Mouse (Mus musculus): Measurements from ENCODE around the gene Syn3. TPM values are rescaled to one million over a fixed set of nuclear protein-coding genes. Genes with fewer than 3 reads are reported as not detected.
A peak's percentile ranks its signal among the peaks of the same experiment; 100 is the strongest.

The Syn3 gene
- polyA plus RNA-seq, 1 experiment from 2014 or later: 8.5 TPM

- 81% methylated on average over 4 of the region's 4 CpGs for WGBS
- Histone ChIP-seq H3K9ac (ENCODE audit: low read length) (no peak overlapping the region), H3K9me3 (replicated peaks; ENCODE audit: control insufficient read depth, low read length) (no peaks in the 10 kb centered on the region), H3K4me1 (ENCODE audit: control insufficient read depth, insufficient read depth, low read length) (peaks cover 5% of the 10 kb centered on the region; the same call in 1 of the 2 replicates), H3K4me3 (ENCODE audit: low read depth, low read length) (no peak overlapping the region), H3K27me3 (replicated peaks; ENCODE audit: control insufficient read depth, insufficient read depth, low read length) (no peaks in the 10 kb centered on the region), H3K27ac (ENCODE audit: low read depth, low read length) (no peak overlapping the region), H3K4me2 (ENCODE audit: low read length) (no peak overlapping the region), H3K36me3 (ENCODE audit: control insufficient read depth, insufficient read depth, low read length) (no peaks in the 10 kb centered on the region)
- ATAC-seq: no peak
- DNase-seq (ENCODE audit: low spot score): no peak
These were observed 175.3 kb downstream of the Syn3 start for GRCm38 (mm10) chr10:86323275-86323994.

- H3K4me1 ChIP-seq (ENCODE audit: control insufficient read depth, insufficient read depth, low read length): peaks cover 9% of the 10 kb centered on the region; the same call in 1 of the 2 replicates
- WGBS: 90% methylated on average over 1 of the region's 1 CpGs
- no peak overlapping the region for H3K9ac ChIP-seq (ENCODE audit: low read length)
- no peaks in the 10 kb centered on the region for H3K36me3 ChIP-seq (ENCODE audit: control insufficient read depth, insufficient read depth, low read length)
- no peaks in the 10 kb centered on the region for H3K9me3 ChIP-seq (replicated peaks; ENCODE audit: control insufficient read depth, low read length)
- H3K27me3 ChIP-seq (replicated peaks; ENCODE audit: control insufficient read depth, insufficient read depth, low read length): no peaks in the 10 kb centered on the region
- H3K4me3 ChIP-seq (ENCODE audit: low read depth, low read length): no peak overlapping the region
- no peak overlapping the region for H3K27ac ChIP-seq (ENCODE audit: low read depth, low read length)
- no peak overlapping the region for H3K4me2 ChIP-seq (ENCODE audit: low read length)
- ATAC-seq (no peak), DNase-seq (ENCODE audit: low spot score) (no peak)
These were observed 176.7 kb downstream of the Syn3 start for GRCm38 (mm10) chr10:86322006-86322405.

GRCm38 (mm10) chr10:86321194-86321593 lies 177.5 kb downstream of the Syn3 start:
- Histone ChIP-seq H3K27ac (ENCODE audit: low read depth, low read length) (peak overlapping the region; percentile 21; the same call in 1 of the 2 replicates), H3K9ac (ENCODE audit: low read length) (no peak overlapping the region), H3K27me3 (replicated peaks; ENCODE audit: control insufficient read depth, insufficient read depth, low read length) (no peaks in the 10 kb centered on the region), H3K36me3 (ENCODE audit: control insufficient read depth, insufficient read depth, low read length) (no peaks in the 10 kb centered on the region), H3K4me2 (ENCODE audit: low read length) (no peak overlapping the region), H3K4me3 (ENCODE audit: low read depth, low read length) (no peak overlapping the region), H3K4me1 (ENCODE audit: control insufficient read depth, insufficient read depth, low read length) (peaks cover 10% of the 10 kb centered on the region; the same call in 1 of the 2 replicates), H3K9me3 (replicated peaks; ENCODE audit: control insufficient read depth, low read length) (no peaks in the 10 kb centered on the region)
- peak; percentile 37 for DNase-seq (ENCODE audit: low spot score)
- 66% methylated on average over 8 of the region's 8 CpGs for WGBS
- ATAC-seq: peak; percentile 47; the same call in 1 of the 2 replicates

- Histone ChIP-seq H3K4me1 (ENCODE audit: control insufficient read depth, insufficient read depth, low read length) (peaks cover 10% of the 10 kb centered on the region; the same call in 1 of the 2 replicates), H3K36me3 (ENCODE audit: control insufficient read depth, insufficient read depth, low read length) (no peaks in the 10 kb centered on the region)
- 77% methylated on average over 5 of the region's 5 CpGs for WGBS
These were observed 178.5 kb downstream of the Syn3 start for GRCm38 (mm10) chr10:86320204-86320603.

GRCm38 (mm10) chr10:86319526-86319925 lies 179.2 kb downstream of the Syn3 start:
- Histone ChIP-seq H3K4me3 (ENCODE audit: low read depth, low read length) (no peak overlapping the region), H3K27ac (ENCODE audit: low read depth, low read length) (no peak overlapping the region), H3K27me3 (replicated peaks; ENCODE audit: control insufficient read depth, insufficient read depth, low read length) (no peaks in the 10 kb centered on the region), H3K4me1 (ENCODE audit: control insufficient read depth, insufficient read depth, low read length) (peaks cover 10% of the 10 kb centered on the region; the same call in 1 of the 2 replicates), H3K36me3 (ENCODE audit: control insufficient read depth, insufficient read depth, low read length) (no peaks in the 10 kb centered on the region), H3K9ac (ENCODE audit: low read length) (no peak overlapping the region), H3K9me3 (replicated peaks; ENCODE audit: control insufficient read depth, low read length) (no peaks in the 10 kb centered on the region), H3K4me2 (ENCODE audit: low read length) (no peak overlapping the region)
- DNase-seq (ENCODE audit: low spot score) (no peak), ATAC-seq (no peak)
- 8% methylated on average over 3 of the region's 3 CpGs for whole genome bisulfite sequencing

More at GRCm38 (mm10) chr10:86320204-86320603, 178.5 kb downstream of the Syn3 start:
- Histone ChIP-seq H3K9me3 (replicated peaks; ENCODE audit: control insufficient read depth, low read length) (no peaks in the 10 kb centered on the region), H3K4me2 (ENCODE audit: low read length) (no peak overlapping the region), H3K9ac (ENCODE audit: low read length) (no peak overlapping the region), H3K27ac (ENCODE audit: low read depth, low read length) (no peak overlapping the region), H3K4me3 (ENCODE audit: low read depth, low read length) (no peak overlapping the region), H3K27me3 (replicated peaks; ENCODE audit: control insufficient read depth, insufficient read depth, low read length) (no peaks in the 10 kb centered on the region)
- ATAC-seq (no peak), DNase-seq (ENCODE audit: low spot score) (no peak)

- Histone ChIP-seq H3K4me3 (ENCODE audit: low read depth, low read length) (no peak overlapping the region), H3K4me1 (ENCODE audit: control insufficient read depth, insufficient read depth, low read length) (peaks cover 10% of the 10 kb centered on the region; the same call in 1 of the 2 replicates), H3K9ac (ENCODE audit: low read length) (no peak overlapping the region), H3K9me3 (replicated peaks; ENCODE audit: control insufficient read depth, low read length) (no peaks in the 10 kb centered on the region), H3K27ac (ENCODE audit: low read depth, low read length) (no peak overlapping the region), H3K36me3 (ENCODE audit: control insufficient read depth, insufficient read depth, low read length) (no peaks in the 10 kb centered on the region), H3K27me3 (replicated peaks; ENCODE audit: control insufficient read depth, insufficient read depth, low read length) (no peaks in the 10 kb centered on the region), H3K4me2 (ENCODE audit: low read length) (no peak overlapping the region)
- ATAC-seq: no peak
- 57% methylated on average over 5 of the region's 5 CpGs for WGBS
- no peak for DNase-seq (ENCODE audit: low spot score)
These were observed 180.1 kb downstream of the Syn3 start for GRCm38 (mm10) chr10:86318552-86319140.

GRCm38 (mm10) chr10:86317633-86318032 lies 181.1 kb downstream of the Syn3 start:
- ATAC-seq: peak; percentile 52
- DNase-seq (ENCODE audit: low spot score): peak; percentile 69
- Histone ChIP-seq H3K9me3 (replicated peaks; ENCODE audit: control insufficient read depth, low read length) (no peaks in the 10 kb centered on the region), H3K36me3 (ENCODE audit: control insufficient read depth, insufficient read depth, low read length) (no peaks in the 10 kb centered on the region), H3K4me3 (ENCODE audit: low read depth, low read length) (no peak overlapping the region), H3K4me1 (ENCODE audit: control insufficient read depth, insufficient read depth, low read length) (peaks cover 10% of the 10 kb centered on the region; the same call in 1 of the 2 replicates), H3K27me3 (replicated peaks; ENCODE audit: control insufficient read depth, insufficient read depth, low read length) (no peaks in the 10 kb centered on the region), H3K4me2 (ENCODE audit: low read length) (no peak overlapping the region), H3K9ac (ENCODE audit: low read length) (no peak overlapping the region), H3K27ac (ENCODE audit: low read depth, low read length) (no peak overlapping the region)
- WGBS: 64% methylated on average over 7 of the region's 7 CpGs

- peak; percentile 30; the same call in 1 of the 2 replicates for ATAC-seq
- Histone ChIP-seq H3K36me3 (ENCODE audit: control insufficient read depth, insufficient read depth, low read length) (no peaks in the 10 kb centered on the region), H3K27ac (ENCODE audit: low read depth, low read length) (peak overlapping the region; percentile 33; the same call in 1 of the 2 replicates), H3K27me3 (replicated peaks; ENCODE audit: control insufficient read depth, insufficient read depth, low read length) (no peaks in the 10 kb centered on the region), H3K9ac (ENCODE audit: low read length) (no peak overlapping the region), H3K4me1 (ENCODE audit: control insufficient read depth, insufficient read depth, low read length) (peaks cover 10% of the 10 kb centered on the region; the same call in 1 of the 2 replicates), H3K9me3 (replicated peaks; ENCODE audit: control insufficient read depth, low read length) (no peaks in the 10 kb centered on the region), H3K4me3 (ENCODE audit: low read depth, low read length) (no peak overlapping the region), H3K4me2 (ENCODE audit: low read length) (no peak overlapping the region)
- DNase-seq (ENCODE audit: low spot score): no peak
- WGBS: 43% methylated on average over 3 of the region's 3 CpGs
These were observed 183.2 kb downstream of the Syn3 start for GRCm38 (mm10) chr10:86315513-86315912.

- Histone ChIP-seq H3K4me2 (ENCODE audit: low read length) (no peak overlapping the region), H3K9ac (ENCODE audit: low read length) (no peak overlapping the region), H3K36me3 (ENCODE audit: control insufficient read depth, insufficient read depth, low read length) (no peaks in the 10 kb centered on the region), H3K27ac (ENCODE audit: low read depth, low read length) (no peak overlapping the region), H3K4me3 (ENCODE audit: low read depth, low read length) (no peak overlapping the region), H3K9me3 (replicated peaks; ENCODE audit: control insufficient read depth, low read length) (no peaks in the 10 kb centered on the region), H3K27me3 (replicated peaks; ENCODE audit: control insufficient read depth, insufficient read depth, low read length) (no peaks in the 10 kb centered on the region), H3K4me1 (ENCODE audit: control insufficient read depth, insufficient read depth, low read length) (peaks cover 5% of the 10 kb centered on the region; the same call in 1 of the 2 replicates)
- WGBS: 95% methylated on average over 1 of the region's 1 CpGs
- DNase-seq (ENCODE audit: low spot score): no peak
- no peak for ATAC-seq
These were observed 185.2 kb downstream of the Syn3 start for GRCm38 (mm10) chr10:86313448-86313847.

All from forebrain, embryonic 14.5 days (tissue).